Mouse (Mus musculus) testis, adult 2 months (tissue): Measurements from ENCODE around the gene Tm4sf4.

Experiments
- CTCF ChIP-seq: fragments of 200-500 bp; IDR thresholded peaks from 2 replicates; pipeline ENCODE4 v1.5.1; 2012; ENCODE audit warnings: low read depth, mild to moderate bottlenecking, inconsistent platforms, low read length, moderate library complexity; ENCODE audit not compliant: control insufficient read depth, insufficient read depth, insufficient replicate concordance
- POLR2A ChIP-seq: fragments of 200-500 bp; IDR thresholded peaks from 2 replicates; pipeline ENCODE4 v1.6.1; 2012; ENCODE audit warnings: low read depth, mild to moderate bottlenecking, inconsistent platforms, low read length, moderate library complexity; ENCODE audit not compliant: control insufficient read depth

GRCm38 (mm10) chr3:57447889-57448288 is 22.8 kb downstream of the Tm4sf4 start:
- no peak for TF ChIP-seq CTCF
- no peak for TF ChIP-seq POLR2A
